Mouse (Mus musculus) embryonic fibroblast, embryonic 13.5 days (primary cell): ENCODE measurements at regions not wholly inside any gene's neighbourhood (a gene's known extent, or its start where the extent isn't known, plus 50 kb on each side); places are given as distances from the start of the nearest gene placed in this dataset.
"Not testable (repeated sequence)": the region's sequence is repeated elsewhere in the genome, so short reads cannot be mapped to it uniquely, and the experiment has no call there.

Experiments used
- H3K27ac ChIP-seq: 2 replicates; pipeline ENCODE4 v1.5.1; 2012; ENCODE audit warnings: low read length, control low read depth, inconsistent platforms; ENCODE audit not compliant: insufficient read depth
- H3K4me1 ChIP-seq: 2 replicates; pipeline ENCODE4 v1.6.1; 2011; ENCODE audit warnings: low read length; ENCODE audit not compliant: control insufficient read depth, insufficient read depth
- H3K4me3 ChIP-seq: 2 replicates; pipeline ENCODE4 v1.5.1; 2011; ENCODE audit warnings: mild to moderate bottlenecking, control low read depth, low read length; ENCODE audit not compliant: insufficient read depth
- CTCF ChIP-seq: IDR thresholded peaks from 2 replicates; pipeline ENCODE4 v1.5.1; 2011; ENCODE audit warnings: mild to moderate bottlenecking, control low read depth, low read length, moderate library complexity, borderline replicate concordance; ENCODE audit not compliant: insufficient read depth
- POLR2A ChIP-seq: IDR thresholded peaks from 2 replicates; pipeline ENCODE4 v1.6.1; 2011; ENCODE audit warnings: low read depth, mild to moderate bottlenecking, control low read depth, low read length, moderate library complexity

GRCm38 (mm10) chr12:20196386-20196785 lies 242.1 kb downstream of the Gm21863 start:
- not testable (repeated sequence) for H3K4me1 ChIP-seq, H3K27ac ChIP-seq, H3K4me3 ChIP-seq
- TF ChIP-seq POLR2A = peak; percentile 81

- not testable (repeated sequence) for H3K27ac ChIP-seq, H3K4me1 ChIP-seq
- H3K4me3 ChIP-seq = peak overlapping the region; percentile 57
Measured at GRCm38 (mm10) chr12:20196905-20197304, 242.6 kb downstream of the Gm21863 start.

- not testable (repeated sequence) for H3K4me3 ChIP-seq, H3K27ac ChIP-seq, H3K4me1 ChIP-seq
Measured at GRCm38 (mm10) chr12:20223921-20224320, 269.6 kb downstream of the Gm21863 start.

- not testable (repeated sequence) for H3K4me1 ChIP-seq, H3K4me3 ChIP-seq
Measured at GRCm38 (mm10) chr12:20226831-20227230, 272.5 kb downstream of the Gm21863 start.

GRCm38 (mm10) chr12:20227427-20228160 lies 273.3 kb downstream of the Gm21863 start:
- not testable (repeated sequence) for H3K27ac ChIP-seq, H3K4me1 ChIP-seq, H3K4me3 ChIP-seq

More at GRCm38 (mm10) chr12:20226831-20227230, 272.5 kb downstream of the Gm21863 start:
- H3K27ac ChIP-seq = not testable (repeated sequence)

GRCm38 (mm10) chr12:20228321-20228999 lies 274.2 kb downstream of the Gm21863 start:
- H3K4me1 ChIP-seq, H3K27ac ChIP-seq, H3K4me3 ChIP-seq: not testable (repeated sequence)

- H3K4me1 ChIP-seq, H3K4me3 ChIP-seq, H3K27ac ChIP-seq: not testable (repeated sequence)
Measured at GRCm38 (mm10) chr12:20229441-20229840, 275.1 kb downstream of the Gm21863 start.

- H3K27ac ChIP-seq = no peak overlapping the region
- no peak for TF ChIP-seq CTCF
- no peak for TF ChIP-seq POLR2A
- no peaks in the 10 kb centered on the region for H3K4me1 ChIP-seq
- no peak overlapping the region for H3K4me3 ChIP-seq
Measured at GRCm38 (mm10) chr12:20230141-20230892, 276.0 kb downstream of the Gm21863 start.

GRCm38 (mm10) chr12:20230893-20231235 lies 276.6 kb downstream of the Gm21863 start:
- Histone ChIP-seq H3K4me3 (no peak overlapping the region), H3K4me1 (no peaks in the 10 kb centered on the region), H3K27ac (no peak overlapping the region)
- TF ChIP-seq CTCF (no peak), POLR2A (no peak)

GRCm38 (mm10) chr12:20231528-20231927 lies 277.2 kb downstream of the Gm21863 start:
- TF ChIP-seq POLR2A = no peak
- TF ChIP-seq CTCF = no peak

GRCm38 (mm10) chr12:20231986-20232541 lies 277.8 kb downstream of the Gm21863 start:
- no peak overlapping the region for H3K4me3 ChIP-seq
- TF ChIP-seq POLR2A = no peak
- no peak for TF ChIP-seq CTCF

More at GRCm38 (mm10) chr12:20231528-20231927, 277.2 kb downstream of the Gm21863 start:
- Histone ChIP-seq H3K4me1 (no peaks in the 10 kb centered on the region), H3K4me3 (no peak overlapping the region), H3K27ac (no peak overlapping the region)

More at GRCm38 (mm10) chr12:20231986-20232541, 277.8 kb downstream of the Gm21863 start:
- no peak overlapping the region for H3K27ac ChIP-seq
- H3K4me1 ChIP-seq = no peaks in the 10 kb centered on the region
